Mouse (Mus musculus): ENCODE results near the gene Mxi1.
"Not testable (repeated sequence)": the region's sequence is repeated elsewhere in the genome, so short reads cannot be mapped to it uniquely, and the experiment has no call there.

Gene Mxi1

DNA sequence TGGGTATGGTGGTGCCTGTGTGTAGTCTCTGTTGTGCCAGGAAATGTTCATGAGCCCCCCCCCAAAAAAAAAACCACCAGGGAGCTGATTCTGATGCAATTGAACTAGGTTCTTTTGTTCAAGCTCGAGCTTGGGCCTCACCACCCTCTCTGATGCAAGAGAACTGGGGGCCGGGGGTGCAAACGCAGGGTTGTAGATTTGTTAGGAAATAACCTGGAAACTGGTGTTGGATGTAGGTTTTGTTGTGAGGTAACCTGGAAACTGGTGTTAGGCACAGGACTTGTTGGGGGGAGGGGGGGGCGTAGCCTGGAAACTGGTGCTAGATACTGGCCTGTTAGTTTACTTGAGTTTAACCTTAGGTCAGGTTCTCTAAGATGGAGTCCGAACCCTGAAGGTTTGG, 81.5 kb downstream of the Mxi1 start:
- ATAC-seq (ENCODE audit: insufficient number of reproducible peaks, low FRiP score, low TSS enrichment): no peak

DNA sequence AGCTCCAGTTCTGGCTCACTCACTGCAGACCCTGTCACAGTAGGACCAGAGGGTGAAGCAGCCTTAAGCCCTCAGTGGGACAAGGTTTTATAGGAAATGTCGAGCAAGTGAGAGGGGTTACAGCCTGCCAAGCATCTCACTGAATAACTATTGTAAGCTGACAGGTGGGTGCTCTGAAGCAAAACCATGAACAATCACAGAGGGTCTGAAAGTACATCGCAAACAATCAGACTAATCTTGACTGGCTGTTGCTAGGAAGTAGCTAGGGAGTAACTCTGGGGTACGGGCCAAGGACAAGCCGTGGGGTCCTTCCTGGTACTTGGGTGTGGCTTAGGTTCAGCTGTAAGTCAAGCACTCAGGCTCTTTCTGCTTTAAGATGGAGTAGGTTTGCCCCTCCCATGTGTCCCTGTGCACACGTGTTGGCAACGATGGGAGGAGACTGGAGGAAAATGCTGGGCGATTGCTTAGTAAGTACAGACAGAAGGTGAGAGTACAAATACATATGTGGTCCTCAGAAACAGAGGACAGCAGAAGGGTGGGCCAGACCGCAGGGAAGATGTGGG, 82.5 kb downstream of the Mxi1 start:
- ATAC-seq (ENCODE audit: insufficient number of reproducible peaks, low FRiP score, low TSS enrichment): no peak

DNA sequence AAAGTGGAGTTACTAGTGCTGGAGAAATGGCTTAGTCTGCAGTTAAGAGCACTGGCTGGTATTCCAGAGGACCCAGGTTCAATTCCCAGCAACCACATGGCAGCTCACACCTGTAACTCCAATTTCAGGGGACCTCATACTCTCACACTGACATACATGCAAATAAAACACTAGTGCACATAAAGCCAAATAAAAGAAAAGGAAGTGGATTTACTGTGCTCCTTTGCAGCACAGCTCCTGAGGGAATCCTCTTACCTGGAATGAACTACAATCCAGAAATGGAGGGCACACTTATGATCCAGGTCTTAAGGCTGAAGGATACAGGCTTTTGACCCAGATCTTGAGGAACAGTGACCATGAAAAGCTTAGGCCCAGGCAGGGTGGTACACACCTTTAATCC, 83.3 kb downstream of the Mxi1 start:
- ATAC-seq (ENCODE audit: insufficient number of reproducible peaks, low FRiP score, low TSS enrichment): no peak

DNA sequence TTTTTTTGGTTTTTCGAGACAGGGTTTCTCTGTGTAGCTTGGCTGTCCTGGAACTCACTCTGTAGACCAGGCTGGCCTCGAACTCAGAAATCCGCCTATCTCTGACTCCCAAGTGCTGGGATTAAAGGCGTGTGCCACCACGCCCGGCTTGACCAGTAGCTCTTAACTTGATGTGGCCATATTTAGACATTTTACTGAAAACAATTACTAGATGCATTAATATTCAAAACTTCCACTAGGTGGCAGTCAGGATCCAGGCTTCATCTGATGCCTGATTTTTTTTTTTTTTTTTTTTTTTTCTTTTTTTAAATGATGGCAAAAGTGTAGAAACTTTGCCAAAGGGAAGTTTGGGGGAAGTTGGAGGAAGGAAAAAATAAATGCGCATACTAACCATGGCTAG, 84.2 kb downstream of the Mxi1 start:
- no peak for ATAC-seq (ENCODE audit: insufficient number of reproducible peaks, low FRiP score, low TSS enrichment)

DNA sequence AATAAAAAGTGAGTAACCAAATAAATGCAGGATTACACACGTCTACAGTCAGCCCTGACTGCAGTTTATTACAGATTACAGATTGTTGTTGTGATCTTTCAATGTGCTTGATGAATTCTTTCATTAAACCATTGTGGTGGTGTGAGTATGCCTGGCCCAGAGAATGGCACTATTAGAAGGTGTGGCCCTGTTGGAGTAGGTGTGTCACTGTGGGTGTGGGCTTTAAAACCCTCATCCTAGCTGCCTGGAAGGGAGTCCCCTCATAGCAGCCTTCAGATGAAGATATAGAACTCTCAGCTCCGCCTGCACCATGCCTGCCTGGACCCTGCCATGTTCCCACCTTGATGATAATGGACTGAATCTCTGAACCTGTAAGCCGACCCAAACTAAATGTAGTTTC, 84.6 kb downstream of the Mxi1 start:
- ATAC-seq (ENCODE audit: insufficient number of reproducible peaks, low FRiP score, low TSS enrichment): not testable (repeated sequence)

DNA sequence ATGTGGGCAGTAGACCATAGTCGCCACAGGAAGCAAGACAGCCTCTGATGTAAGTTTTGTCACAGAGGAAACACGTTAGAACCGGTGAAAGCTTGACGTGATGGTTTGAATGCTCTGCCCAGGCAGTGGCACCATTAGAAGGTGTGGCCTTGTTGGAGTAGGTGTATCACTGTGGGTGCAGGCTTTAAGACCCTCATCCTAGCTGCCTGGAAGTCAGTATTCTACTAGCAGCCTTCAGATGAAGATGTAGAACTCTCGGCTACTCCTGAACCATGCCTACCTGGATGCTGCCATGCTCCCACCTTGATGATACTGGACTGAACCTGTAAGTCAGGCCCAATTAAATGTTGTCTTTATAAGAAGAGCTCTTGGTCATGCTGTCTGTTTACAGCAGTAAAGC, 85.5 kb downstream of the Mxi1 start:
- not testable (repeated sequence) for ATAC-seq (ENCODE audit: insufficient number of reproducible peaks, low FRiP score, low TSS enrichment)

DNA sequence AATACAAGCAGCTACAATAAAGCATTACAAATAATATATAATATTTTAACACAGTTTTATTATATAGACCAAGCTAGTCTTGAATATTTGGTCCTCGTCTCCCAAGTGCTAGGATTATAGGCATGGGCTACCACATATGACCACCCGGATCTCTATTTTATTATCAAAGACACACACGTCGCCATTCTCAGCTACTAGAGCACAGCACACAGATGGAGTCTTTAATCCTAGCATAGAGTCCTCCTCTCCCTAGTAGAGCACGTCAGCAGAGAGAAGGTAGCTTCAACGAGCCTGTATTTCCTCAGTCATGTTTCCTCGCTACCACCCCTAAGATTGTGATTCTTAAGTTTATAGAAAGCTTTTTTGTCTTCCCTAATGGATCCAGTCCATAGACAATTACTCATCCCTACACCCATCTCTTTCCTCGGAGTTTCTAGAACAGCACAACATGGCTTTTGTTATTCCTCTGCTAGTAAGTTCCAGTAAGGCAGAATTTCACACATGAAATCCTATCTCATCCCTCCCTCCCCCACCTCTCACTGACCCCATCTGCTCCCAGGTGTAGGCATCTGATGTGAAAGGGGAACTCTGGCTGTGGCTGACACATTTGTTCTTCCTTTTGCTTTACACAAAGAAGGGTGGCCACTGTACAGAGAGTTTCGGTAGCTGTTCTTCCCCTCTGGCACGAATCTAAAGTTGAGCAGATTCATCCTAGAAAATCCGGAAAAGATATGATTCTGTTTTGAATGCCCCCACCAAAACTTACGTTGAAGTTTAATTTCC, 87.3 kb downstream of the Mxi1 start:
- no peak for ATAC-seq (ENCODE audit: insufficient number of reproducible peaks, low FRiP score, low TSS enrichment)

DNA sequence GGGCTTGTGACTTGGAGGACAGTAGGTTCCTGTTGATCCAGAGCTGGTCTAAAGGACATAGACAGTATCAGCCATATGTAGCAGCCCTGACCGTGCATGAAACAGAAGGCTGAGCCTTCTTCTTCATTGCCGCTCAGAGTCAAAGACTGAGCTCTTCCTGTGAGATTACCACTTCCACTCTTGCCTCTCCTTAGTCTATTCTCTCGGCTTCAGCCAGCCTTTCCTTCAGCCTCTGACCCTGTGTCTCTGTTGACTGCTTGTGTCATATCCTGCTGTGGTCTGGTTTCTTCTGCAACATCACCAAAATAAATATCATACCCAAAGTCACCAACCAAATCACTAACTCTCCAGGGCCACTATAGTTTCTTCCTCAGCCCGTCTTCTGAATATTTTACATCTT, 88.9 kb downstream of the Mxi1 start:
- no peak for ATAC-seq (ENCODE audit: insufficient number of reproducible peaks, low FRiP score, low TSS enrichment)

DNA sequence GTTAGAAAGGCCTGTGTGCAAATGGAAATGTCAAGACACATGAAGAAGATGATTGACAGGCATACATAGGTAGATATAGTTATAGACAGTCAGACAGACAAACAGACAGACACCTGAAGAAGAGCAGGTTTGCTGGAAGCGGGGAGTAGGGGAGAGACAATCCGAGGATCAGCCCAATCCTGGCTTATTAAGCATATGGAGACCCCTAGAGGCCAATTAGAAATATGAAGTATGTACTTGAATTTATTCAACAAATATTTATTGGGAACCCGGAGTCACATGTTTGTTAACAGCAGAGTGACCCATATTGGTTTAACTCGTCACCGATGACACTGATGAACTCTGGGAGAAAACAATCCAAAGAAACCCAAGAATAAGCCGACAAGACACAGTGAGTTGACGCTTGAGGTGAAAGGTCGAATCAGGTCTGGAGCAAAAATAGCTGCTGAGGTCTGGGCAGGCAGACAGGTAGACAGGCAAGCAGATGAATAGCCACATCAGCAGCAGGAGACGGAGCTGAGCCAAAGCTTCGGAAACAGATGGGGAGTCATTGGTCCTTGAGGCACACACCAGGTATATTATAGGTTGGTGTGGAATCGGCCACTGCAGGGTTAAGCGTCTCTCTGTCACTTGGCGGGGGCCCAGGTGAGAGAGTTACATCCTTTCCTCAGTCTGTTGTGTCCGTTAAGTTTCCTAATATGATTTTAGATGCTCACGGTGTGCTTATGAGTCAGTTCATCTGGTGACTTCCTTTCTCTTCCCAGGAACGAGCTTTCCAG, 90.2 kb downstream of the Mxi1 start:
- ATAC-seq (ENCODE audit: insufficient number of reproducible peaks, low FRiP score, low TSS enrichment): no peak

DNA sequence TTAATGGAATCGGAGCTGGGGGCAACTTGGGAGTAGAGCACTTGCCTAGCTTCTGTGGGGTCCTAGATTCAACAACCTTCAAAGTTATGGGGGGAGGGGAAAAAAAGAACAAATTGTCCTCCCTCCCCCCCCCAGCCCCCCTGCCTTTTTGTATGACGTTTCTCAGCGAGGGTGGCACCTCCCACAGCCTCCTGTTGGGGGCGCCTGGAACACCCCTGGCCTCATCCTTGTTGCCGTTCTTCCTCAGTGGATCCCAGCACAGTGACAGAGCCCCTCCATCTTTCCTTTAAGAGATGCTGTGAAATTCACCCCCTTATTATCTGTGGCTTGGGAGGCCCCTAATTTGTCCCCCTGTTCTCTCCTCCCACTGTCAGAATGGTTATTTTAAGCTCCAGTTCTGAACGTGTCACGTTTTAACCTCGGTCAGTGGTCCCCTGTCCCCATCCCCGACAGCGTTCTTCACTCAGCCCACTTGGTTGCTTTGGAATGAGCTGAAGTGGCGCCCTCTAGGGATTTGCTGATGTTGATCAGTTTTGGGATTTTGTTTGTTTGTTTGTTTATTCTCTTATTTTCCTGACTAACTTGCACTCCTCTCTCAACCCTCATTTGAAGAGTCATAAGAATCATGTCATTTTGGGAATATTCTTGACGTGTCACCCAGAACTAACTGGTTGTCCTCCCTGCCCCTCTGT, 92.6 kb downstream of the Mxi1 start:
- ATAC-seq (ENCODE audit: insufficient number of reproducible peaks, low FRiP score, low TSS enrichment): no peak

DNA sequence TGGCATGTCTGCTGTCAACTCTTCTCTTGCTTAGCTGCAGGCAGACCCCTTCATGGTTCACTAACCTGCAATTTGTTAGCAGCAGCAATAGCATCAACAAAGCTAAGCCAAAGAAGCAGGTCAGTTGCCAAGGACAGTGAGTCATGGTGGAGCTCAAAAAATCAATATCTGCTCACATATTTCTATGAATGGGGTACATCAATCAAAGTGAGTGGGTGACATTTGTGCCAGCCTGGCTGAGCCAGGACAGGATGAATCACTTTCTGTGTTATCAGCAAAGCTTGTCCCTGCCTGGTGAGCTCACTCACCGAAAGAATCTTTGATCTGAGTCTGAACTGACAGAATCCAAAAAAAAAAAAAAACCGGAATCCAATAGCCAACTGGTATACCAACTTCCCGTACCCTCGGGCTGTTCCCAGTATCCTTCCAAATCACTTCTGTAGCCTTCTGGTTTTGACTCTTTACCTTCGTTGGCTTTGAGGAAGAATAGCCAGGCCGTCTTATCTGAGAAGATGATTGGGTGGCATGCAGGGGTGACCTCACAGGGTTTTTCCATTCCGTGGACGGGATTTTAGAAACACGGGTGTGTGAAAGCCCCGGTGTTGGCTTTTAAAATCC, 94.0 kb downstream of the Mxi1 start:
- ATAC-seq (ENCODE audit: insufficient number of reproducible peaks, low FRiP score, low TSS enrichment): peak; percentile 61; the same call in 1 of the 2 replicates

DNA sequence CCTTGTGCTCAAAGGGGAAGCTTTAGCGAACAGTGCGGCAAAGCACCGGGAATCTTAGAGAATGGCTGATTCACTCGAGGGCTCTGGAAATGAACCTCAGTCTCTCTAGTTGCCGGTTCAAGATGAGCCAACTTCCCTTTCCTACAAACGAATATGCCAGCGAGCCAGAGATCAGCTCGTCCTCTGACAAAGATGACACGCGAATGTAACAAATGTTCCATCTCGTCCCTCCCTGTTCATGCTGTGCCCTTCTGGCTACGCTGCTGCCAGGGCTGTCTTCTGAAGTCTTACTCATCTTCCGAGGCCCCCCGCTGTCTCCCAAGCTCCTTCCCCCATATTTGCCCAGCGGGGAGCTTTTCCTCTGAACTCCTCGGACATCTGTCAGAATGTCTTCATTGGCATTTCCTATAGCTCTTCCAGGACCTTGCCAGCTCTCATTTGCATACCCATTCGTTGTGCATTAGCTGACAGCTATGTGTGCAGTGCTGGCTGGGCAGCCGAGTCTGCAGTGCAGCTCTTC, 94.6 kb downstream of the Mxi1 start:
- ATAC-seq (ENCODE audit: insufficient number of reproducible peaks, low FRiP score, low TSS enrichment): peak; percentile 60; the same call in 1 of the 2 replicates

DNA sequence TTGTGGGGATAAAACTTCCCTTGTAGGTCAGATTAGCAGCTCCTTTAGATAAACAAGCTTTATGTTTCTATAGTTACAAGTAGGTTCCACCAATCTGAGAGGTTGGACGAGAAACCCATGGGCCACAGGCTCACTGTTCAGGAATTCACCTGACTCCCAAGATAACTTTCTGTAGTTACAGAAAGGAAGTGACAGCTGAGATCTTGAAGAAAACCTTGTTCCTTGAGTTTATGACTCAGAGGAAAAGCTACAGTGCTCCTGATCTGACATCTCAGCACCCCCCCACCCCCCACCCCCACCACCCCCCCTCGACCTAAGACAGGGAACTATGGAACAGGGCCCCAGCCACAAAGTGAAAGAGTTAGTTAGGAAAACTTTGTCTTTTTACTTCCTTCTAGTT, 95.5 kb downstream of the Mxi1 start:
- no peak for ATAC-seq (ENCODE audit: insufficient number of reproducible peaks, low FRiP score, low TSS enrichment)

DNA sequence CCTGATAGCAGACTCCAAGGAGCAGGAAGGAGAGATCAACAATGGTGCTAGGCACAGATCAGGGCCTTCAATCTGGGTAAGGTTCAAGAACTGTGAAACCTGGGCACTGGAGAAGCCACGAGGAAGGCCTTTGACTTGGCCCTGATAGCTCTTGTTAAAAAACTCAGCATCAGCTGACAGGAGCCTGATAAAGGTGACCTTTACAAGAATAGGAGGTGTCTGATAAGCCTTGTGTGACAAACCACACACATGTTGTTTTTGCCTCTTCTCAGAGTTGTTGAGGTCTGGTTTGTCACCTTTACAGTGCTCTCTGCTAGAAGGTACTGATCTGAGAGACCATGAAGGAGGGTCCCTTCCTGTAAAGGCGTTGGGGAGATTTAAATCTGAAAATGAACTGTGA, 97.0 kb downstream of the Mxi1 start:
- no peak for ATAC-seq (ENCODE audit: insufficient number of reproducible peaks, low FRiP score, low TSS enrichment)

DNA sequence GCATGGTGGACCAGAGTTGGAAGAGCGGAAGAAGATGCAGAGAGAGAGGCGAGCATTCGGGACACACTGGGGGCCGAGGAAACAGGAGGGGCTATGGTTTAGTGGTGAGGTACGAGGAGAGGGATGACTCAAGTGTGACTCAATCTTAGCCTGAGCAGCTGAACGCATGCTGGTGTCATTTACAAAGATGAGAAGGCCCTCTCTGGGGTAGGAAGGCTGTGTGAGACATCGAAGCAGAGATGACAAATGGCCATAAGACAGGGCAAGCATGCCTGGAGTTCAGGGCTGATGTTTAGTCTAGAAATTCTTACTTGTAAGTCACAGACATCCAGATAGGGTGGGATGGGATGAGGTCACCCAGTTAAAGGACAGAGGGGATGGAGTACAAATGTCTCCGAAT, 98.1 kb downstream of the Mxi1 start:
- no peak for ATAC-seq (ENCODE audit: insufficient number of reproducible peaks, low FRiP score, low TSS enrichment)

DNA sequence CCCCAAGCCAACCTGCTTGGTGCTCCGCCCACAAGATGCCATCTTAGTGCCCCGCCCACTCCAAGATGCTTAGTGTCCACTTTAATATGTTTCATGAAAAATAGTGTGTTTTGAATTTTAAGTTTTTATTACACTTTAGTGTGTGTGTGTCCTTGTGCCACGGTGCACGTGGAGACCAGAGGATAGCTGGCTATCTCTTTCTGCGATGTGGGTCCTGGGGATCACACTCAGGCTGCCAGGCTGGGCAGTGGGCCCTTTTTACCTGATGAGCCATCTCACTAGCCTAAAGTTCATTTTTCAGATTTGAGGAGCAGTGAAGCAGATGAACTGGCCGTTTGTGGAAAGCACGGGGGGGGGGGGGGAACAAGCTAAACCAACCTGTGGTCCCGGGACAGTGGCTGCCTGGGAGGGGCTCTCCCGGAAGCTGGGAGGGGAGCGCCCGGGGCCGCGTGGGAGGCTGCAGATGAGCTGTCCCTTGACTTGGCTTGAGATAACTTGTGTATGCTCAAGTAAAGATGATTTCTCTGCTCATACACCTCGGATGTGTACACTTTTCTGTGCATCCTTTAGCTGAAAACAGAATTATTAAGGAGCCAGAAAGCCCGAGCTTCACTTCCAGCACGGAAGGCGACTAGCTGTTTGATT, 99.5 kb downstream of the Mxi1 start:
- no peak for ATAC-seq (ENCODE audit: insufficient number of reproducible peaks, low FRiP score, low TSS enrichment)

DNA sequence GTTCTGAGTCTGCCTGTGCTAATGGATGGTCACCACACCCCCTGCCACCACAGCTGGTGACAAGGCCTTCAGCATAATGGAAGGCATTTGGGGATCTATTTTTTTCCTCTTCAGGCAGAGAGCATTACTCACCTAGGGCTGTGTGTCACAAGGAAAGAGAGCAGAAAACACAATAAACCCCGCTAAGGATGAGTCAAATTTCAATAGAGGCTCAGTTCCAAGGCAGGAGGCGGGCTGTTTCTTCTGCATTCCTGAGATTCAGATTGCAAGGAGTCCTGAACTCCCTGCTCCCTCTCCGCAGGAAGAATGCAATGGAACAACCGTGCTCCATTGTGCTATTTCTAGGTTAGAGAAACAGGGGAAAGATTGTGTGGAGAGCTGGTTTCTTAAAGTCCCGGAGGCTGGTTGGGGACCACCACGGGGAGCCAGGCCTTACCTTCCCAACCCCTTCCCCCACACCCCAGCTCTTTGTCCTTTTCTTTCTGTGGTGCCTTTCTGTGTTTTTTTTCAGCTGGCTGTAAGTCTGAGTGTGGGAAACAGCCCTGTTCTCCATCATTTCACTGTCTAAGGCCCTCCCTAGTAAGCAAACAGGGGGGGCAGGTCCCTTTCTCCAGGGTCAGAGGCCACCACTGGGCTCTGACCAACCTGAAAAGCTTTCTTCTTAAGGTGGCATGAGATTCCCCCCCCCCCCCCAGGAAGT, 102.0 kb downstream of the Mxi1 start:
- ATAC-seq (ENCODE audit: insufficient number of reproducible peaks, low FRiP score, low TSS enrichment): no peak

DNA sequence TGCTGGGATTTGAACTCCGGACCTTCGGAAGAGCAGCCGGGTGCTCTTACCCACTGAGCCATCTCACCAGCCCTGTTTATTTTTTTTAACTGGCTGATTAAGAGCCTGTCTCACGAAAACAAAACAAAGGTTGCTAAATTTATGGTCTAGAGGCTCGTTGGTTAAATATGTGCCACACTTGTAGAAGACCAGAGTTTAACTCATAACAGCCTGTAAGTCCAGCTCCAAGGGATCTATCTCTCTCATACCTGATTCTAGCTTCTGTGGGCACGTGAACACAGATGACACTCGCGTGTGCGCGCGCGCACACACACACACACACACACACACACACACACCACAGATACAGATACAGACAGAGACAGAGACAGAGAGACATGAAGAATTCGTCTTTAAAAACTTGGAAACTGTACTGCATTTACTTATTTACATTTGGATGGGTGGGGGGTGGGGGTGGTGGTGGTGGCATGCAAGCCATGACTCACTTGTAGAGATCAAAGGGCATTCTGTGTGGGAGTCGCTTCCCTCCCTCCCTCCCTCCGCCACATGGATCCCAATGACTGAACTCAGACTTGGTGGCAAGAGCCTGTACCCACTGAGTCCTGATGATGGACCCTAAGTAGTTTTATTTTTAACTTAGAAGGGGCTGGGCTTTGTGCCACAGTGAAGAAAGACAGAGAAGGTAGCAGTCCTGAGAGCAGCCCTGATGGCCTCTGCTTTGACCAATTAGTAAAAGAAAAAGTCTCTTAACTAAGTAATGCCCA, 103.5 kb downstream of the Mxi1 start:
- ATAC-seq (ENCODE audit: insufficient number of reproducible peaks, low FRiP score, low TSS enrichment): no peak

All from cerebellum, adult (tissue).